Mouse (Mus musculus) cerebellum, postnatal 14 days (tissue): ENCODE measurements around the gene Obsl1.

Experiments
- DNase-seq, 2 experiments: peaks; one replicate each; pipeline ENCODE4 v3.0.0; 2021; ENCODE audit warnings: mixed read lengths in 2 of 2

The Obsl1 gene

GRCm38 (mm10) chr1:75517984-75518383, 11.7 kb upstream of the Obsl1 start:
- no peak for DNase-seq

- DNase-seq = no peak
Observed at GRCm38 (mm10) chr1:75516703-75517380, 10.6 kb upstream of the Obsl1 start.

- DNase-seq = no peak
Observed at GRCm38 (mm10) chr1:75512550-75512949, 6.3 kb upstream of the Obsl1 start.

- DNase-seq = no peak
Observed at GRCm38 (mm10) chr1:75511437-75512210, 5.4 kb upstream of the Obsl1 start.

- DNase-seq = no peak
Observed at GRCm38 (mm10) chr1:75510154-75510553, 3.9 kb upstream of the Obsl1 start.

GRCm38 (mm10) chr1:75509586-75509985, 3.3 kb upstream of the Obsl1 start:
- no peak for DNase-seq

GRCm38 (mm10) chr1:75507006-75507405, 754 bp upstream of the Obsl1 start, which contains the start of gene Inha:
Inha (plus strand) TSS chr1:75507077.
- DNase-seq = peak in 1 of 2 experiments; percentile 59

- peak; percentile 92 for DNase-seq
Observed at GRCm38 (mm10) chr1:75505159-75505955, 895 bp downstream of the Obsl1 start.

GRCm38 (mm10) chr1:75504256-75505045, 1.8 kb downstream of the Obsl1 start:
- no peak for DNase-seq

GRCm38 (mm10) chr1:75503651-75503980, 2.6 kb downstream of the Obsl1 start:
- no peak for DNase-seq

GRCm38 (mm10) chr1:75502945-75503650, 3.2 kb downstream of the Obsl1 start:
- DNase-seq = no peak

GRCm38 (mm10) chr1:75501905-75502304, 4.3 kb downstream of the Obsl1 start:
- DNase-seq = no peak

GRCm38 (mm10) chr1:75499441-75499840, 6.8 kb downstream of the Obsl1 start:
- no peak for DNase-seq

- no peak for DNase-seq
Observed at GRCm38 (mm10) chr1:75498897-75499296, 7.4 kb downstream of the Obsl1 start.

GRCm38 (mm10) chr1:75494878-75495548, 11.2 kb downstream of the Obsl1 start:
- DNase-seq = peak; percentile 69 to 72

GRCm38 (mm10) chr1:75492579-75493170, 13.6 kb downstream of the Obsl1 start:
- no peak for DNase-seq

- DNase-seq = no peak
Observed at GRCm38 (mm10) chr1:75490785-75491551, 15.3 kb downstream of the Obsl1 start.

GRCm38 (mm10) chr1:75487405-75488161, 18.7 kb downstream of the Obsl1 start:
- peak; percentile 83 to 85 for DNase-seq

GRCm38 (mm10) chr1:75487040-75487404, 19.2 kb downstream of the Obsl1 start:
- no peak for DNase-seq
